Mouse (Mus musculus) splenic B cell, adult 2 months (primary cell): ENCODE data around the gene Slc22a22.

Experiments
- DNase-seq: peaks from one replicate; pipeline ENCODE4 v3.0.0-alpha.2; 2011; ENCODE audit warnings: low read depth, low spot score
- H3K27me3 ChIP-seq: 2 replicates; pipeline ENCODE4 v1.6.1; 2012; ENCODE audit warnings: mild to moderate bottlenecking, low read length, moderate library complexity, mixed read lengths; ENCODE audit not compliant: control insufficient read depth, poor library complexity, insufficient read depth, severe bottlenecking
- H3K36me3 ChIP-seq: 2 replicates; pipeline ENCODE4 v1.6.1; 2012; ENCODE audit warnings: mild to moderate bottlenecking, low read length, moderate library complexity, mixed read lengths; ENCODE audit not compliant: control insufficient read depth, poor library complexity, insufficient read depth, severe bottlenecking

Slc22a22 gene

DNA sequence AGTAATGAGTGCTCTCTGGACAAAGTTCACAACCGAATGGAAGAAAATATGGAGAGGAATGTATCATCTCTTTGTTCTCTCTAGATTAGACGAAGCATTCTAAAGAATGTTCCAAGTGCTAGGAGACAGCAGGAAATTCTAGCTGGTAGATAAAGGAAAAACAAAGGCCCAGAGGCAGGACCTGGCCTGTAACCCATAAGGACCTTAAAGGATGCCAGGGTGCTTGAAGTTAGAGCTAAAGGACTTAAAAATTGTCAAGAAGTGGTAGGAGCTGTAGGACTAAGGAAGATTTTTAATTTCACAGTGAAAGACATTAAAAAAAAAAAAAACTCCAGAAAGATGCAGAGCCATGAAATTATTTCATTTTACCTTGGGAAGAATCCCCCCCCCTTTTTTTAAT lies at the start of gene Slc22a22:
Gene Slc22a22 (minus strand): TSS at position 101 of the 400 bp plus-strand sequence.
- no peak for DNase-seq
- Histone ChIP-seq H3K36me3 (no peaks in the 10 kb centered on the region), H3K27me3 (no peaks in the 10 kb centered on the region)

DNA sequence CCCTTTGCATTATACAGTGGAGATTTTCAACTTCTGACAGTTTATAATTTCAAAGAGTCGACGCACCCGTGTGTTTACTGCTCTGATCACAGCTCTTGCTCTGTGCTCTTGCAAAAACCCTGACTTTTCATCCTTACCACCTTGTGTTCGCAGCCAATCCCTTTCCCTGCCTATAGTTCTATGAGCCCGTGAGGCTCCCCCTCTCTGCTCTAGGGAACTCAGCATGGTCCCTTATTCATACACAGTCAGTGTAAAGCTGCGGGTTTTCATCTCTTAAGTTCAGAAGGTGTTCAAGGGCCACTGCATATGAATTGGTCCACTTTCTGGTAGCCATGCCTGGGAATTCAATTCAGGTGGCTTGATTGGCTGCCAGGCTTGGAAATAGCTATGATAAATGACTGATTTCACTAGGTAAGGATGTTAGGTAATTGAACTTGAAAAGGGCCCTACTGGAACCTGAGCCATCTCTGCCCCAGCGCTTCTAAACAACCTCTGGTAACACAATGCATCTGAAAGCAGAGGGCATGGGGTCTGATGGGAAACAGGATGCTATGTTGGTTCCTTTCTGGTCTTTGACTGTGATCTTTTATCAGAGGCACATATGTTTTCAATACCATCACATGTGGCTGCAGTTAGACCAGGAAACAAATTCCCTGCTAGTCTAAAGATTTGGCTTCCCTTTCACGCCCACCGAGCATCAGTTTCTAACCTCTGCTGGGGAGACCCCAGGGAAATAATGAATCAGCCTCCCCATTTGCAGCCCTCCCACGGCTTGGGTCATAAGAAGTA lies 46.3 kb upstream of the Slc22a22 start:
- H3K27me3 ChIP-seq = no peaks in the 10 kb centered on the region
- DNase-seq = no peak
- H3K36me3 ChIP-seq = no peaks in the 10 kb centered on the region

DNA sequence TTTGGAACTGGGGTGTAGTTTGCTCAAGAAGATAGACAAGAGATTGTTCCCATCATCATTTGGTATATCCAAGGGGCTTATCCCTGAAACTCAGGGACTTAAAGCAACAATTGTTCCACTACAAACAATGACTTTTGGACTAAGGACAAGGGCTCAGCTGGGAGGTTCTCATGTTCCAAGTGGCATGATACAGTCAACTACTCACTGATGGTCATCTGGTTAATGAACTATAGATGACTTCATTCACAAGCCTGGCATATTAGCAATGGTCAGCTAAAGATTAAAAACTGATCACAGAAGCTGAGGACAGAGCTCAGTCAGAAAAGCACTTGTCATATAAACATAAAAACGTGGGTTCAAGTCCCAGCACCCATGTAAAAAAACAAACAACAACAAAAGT lies 44.7 kb upstream of the Slc22a22 start:
- Histone ChIP-seq H3K36me3 (no peaks in the 10 kb centered on the region), H3K27me3 (no peaks in the 10 kb centered on the region)
- no peak for DNase-seq

DNA sequence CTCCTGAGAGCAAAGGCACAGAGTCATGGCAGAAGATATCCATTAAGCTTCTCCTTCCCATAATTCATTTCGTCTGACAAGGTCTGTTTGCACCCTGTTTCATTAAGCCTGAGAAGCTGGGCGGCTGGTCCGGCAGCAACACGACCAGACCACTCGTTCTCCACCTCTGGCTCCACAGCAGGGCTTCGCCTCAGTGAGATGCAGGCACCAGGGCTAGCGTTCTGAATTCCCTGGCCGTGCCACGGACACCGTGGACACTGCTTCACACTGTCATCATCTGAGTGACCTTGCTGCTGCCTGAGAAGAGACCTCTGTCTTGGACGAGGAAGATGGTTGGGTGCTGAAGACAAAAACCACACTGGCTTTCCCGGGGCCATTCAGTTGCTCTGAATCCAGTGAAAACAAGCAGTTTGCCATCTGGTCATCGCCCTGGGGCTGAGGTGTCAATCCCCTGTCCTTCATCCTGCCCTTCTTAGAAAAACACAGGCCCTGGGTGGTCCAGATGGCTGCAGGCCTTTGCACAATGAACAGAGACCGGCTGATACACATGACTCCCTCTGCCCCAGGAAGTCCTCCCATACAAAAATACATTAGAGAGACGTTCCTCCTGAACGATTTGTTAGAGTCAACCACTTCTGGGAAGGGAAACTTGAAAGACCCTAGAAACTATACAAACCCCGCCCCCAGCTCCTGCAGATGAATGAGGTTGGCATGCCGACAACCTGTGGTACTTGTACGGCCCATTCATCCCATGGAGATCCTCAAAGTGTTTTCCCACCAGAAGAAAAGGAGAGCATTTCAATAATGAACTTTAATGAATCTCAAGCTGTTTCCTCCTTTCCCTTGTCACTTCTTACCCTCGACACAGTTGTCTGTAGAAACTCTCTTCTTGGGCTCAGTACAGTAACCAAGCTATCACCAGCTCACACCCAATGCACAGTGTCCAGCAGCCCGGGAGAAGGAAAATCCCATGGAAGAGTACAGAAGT lies 32.1 kb upstream of the Slc22a22 start:
- no peak for DNase-seq
- Histone ChIP-seq H3K36me3 (no peaks in the 10 kb centered on the region), H3K27me3 (no peaks in the 10 kb centered on the region; the same call in 1 of the 2 replicates)

DNA sequence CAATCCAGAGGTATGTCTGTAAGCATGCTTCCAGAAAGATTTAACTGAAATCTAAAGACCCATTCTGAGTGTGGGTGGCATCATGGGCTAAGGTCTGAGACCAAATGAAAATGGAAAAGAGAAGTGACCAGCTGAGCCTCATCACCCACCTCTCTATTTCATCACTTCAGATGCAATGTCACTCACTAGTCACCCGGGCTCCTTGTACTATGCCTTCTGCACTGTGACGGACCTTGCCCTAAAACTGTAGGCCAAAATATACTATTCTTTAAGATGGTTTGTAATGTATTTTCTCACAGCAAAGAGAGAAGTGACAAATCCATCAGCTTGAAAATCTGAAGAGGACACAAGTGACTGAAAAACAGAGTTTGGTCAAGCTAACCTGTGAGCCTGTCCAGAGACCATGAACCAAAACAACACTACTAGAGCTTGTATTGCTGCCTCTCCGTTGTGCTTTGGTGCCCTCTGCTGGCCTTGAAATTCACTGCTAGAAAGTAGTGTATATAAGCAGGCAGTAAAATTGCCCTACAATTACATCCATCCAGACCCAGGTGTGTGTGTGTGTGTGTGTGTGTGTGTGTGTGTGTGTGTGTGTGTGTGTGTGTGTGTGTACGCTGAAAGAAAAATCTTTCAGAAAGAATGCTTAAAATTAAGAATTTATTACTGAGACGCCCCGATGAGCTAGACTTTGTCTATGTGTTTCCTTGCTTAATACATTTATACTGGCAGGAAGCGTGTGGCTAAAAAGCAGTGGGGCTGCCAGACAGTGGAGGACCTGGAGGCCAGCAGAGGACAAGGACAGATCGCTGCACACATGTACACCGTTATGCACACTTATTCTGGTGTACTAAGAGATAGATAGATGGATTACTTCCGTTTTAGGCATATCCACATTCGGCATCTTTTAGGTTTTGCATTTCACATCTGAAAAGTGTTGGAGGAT lies 31.1 kb upstream of the Slc22a22 start:
- DNase-seq = peak; percentile 58
- no peaks in the 10 kb centered on the region for H3K36me3 ChIP-seq

DNA sequence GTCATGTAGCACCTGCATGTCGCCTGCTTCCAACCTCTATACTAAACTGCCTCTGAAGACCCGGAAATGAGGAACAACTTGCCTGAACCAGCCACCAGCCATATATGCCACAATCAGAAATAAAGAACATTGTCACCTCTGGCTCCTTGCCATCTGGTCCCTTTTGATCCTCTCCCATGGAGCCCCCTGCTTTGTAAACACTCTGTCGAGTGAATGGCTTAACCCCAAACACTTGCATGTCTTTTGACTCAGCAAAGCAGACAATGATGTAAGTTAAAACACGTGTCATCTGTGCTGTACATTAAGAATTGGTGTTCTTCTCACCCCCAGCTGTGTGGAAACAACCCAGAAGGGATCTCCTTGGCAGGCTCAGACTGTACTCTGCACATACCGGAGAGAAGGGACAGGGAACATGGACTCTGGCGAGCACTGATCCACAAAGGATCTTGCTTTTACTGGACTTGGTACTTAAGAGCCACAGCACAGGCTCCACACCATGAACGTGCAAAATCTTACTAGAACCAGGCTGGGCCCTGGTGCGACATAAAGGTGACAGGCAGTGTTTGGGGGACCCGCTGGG lies 26.8 kb upstream of the Slc22a22 start:
- DNase-seq = no peak
- H3K36me3 ChIP-seq = no peaks in the 10 kb centered on the region
- H3K27me3 ChIP-seq = no peaks in the 10 kb centered on the region; the same call in 1 of the 2 replicates

More for the DNA sequence above, 31.1 kb upstream of the Slc22a22 start:
- H3K27me3 ChIP-seq = no peaks in the 10 kb centered on the region; the same call in 1 of the 2 replicates

DNA sequence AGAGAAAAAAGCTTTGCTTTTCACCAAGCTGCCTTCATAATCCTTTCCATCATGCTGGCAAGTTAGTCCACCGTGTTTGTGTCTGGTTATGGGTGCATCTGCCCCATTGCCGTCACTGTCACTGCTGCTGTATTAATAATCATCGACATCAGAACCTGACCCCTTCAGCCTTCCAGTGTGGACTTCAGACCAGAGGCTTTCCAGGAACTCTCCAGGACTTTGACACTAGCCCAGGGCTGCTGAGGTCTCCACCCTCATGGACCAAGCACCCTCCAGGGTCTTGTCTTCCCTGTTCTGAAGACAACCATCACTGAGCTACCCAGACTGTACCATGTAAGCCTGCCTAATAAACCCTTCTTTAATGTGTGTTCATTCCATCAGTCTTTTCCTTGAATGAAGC lies 26.2 kb upstream of the Slc22a22 start:
- no peaks in the 10 kb centered on the region; the same call in 1 of the 2 replicates for H3K27me3 ChIP-seq
- no peak for DNase-seq
- H3K36me3 ChIP-seq = no peaks in the 10 kb centered on the region

DNA sequence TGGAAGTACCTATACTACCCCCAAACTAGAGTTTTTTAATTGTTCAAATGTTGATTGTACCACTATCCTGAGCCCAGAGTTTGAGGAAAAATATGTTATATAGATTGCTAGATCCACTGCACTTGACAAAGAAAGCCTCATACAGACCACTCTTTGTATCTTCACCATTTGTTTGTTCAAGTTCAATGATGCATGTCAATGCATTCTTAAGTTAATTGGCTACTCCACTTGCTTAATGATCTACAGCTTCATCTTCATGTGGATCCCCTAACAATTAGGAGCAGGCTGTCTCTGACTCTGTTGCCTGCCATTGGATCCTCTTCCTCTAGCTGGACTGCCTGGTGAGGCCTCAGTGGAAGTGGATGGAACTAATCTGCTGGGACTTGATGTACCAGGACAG lies 24.1 kb upstream of the Slc22a22 start:
- DNase-seq = no peak
- no peaks in the 10 kb centered on the region for H3K36me3 ChIP-seq
- H3K27me3 ChIP-seq = no peaks in the 10 kb centered on the region

DNA sequence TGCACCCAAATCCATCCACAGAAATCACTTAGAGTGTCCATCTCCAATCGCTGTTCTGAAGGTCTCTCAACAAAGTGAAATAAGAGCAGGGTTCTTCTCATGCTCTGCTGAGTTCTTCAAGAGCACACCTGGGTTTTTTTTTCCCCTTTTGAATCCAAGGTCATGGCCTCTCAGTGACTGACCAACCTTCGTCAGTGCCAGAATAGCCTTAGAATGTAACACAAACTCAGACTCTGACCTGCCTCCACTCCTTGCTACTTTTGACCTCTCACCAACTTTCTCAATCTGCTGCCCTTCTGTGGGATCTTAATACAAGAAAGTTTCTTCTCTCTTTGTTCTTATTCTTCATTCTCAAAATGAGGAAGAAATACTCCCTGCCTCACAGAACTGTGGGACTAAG lies 18.7 kb upstream of the Slc22a22 start:
- DNase-seq = no peak
- Histone ChIP-seq H3K36me3 (no peaks in the 10 kb centered on the region), H3K27me3 (no peaks in the 10 kb centered on the region)

DNA sequence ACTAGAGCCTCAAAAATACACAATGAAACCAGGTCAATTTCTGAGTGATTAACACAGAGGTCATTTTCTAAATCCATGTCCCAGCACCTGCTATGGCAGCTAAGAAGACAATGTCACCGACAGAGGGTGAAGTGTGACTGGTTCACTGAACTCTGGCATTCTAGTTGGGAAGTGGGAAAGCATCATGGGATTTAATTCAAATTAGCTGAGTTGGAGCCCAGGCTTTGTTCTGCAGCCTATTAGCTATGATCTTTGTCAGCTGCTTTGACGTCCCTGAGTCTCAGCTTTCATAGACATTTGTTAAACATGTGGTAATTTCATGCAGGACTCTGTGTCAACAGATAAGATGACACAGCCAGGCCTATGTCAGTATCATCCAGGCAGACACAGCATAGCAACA lies 5.1 kb upstream of the Slc22a22 start:
- Histone ChIP-seq H3K27me3 (no peaks in the 10 kb centered on the region), H3K36me3 (no peaks in the 10 kb centered on the region)
- no peak for DNase-seq

DNA sequence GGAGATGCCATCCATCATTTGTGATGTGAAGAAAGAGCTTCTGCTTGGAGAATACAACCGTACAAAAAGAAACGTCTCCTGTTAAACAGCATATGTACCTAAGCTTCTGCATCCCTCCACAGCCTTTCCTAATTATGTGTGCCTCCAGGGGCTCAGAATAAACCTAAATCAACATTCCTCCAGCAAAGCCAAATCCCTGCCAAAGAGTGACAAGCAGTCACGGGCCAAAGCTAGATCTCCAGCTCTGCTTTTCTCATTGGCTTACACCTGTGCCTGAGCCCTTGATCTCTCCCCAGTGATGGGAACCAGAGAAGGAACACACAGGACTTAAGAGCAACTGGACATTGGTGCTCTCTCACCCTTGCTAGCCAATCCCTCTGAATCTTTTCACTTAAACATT lies 5.8 kb downstream of the Slc22a22 start:
- H3K36me3 ChIP-seq = no peaks in the 10 kb centered on the region
- no peaks in the 10 kb centered on the region for H3K27me3 ChIP-seq
- no peak for DNase-seq

DNA sequence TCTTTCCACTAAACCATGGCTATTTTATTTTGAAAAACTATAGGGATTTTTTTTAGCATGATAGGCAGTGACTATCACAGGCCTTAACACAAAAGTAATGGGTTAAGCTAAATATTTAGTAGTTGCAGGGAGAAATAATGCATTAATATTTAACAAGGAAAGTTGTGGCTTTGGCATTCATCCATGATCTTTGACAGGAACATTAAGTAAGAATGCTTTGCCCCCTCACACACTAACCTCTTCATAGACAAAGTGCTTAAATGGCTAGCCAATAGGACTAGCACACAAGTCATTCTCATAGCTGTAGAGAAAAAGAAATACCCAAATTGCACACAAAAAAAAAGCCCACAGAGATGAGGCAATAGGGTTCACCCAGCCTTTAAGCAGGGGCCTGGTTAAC lies 11.4 kb downstream of the Slc22a22 start:
- Histone ChIP-seq H3K36me3 (no peaks in the 10 kb centered on the region), H3K27me3 (no peaks in the 10 kb centered on the region)
- no peak for DNase-seq

DNA sequence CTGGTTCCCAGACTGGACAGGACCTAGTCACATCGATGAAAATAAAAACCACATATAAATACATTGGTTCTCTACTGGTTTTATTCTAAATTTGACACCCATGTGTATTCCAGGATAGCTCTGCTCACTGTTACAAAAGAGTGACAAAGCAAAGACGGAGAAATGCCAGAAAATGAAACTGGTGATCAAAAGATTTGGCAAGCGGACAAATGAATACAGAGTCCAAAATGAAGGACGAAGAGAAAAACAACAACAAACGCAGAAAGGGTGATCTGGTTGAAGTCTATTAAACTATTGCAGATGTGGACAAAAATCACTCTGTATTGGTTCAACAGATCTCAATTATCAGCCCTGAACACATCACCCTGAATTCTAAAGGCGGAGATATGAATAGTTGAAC lies 12.4 kb downstream of the Slc22a22 start:
- DNase-seq = no peak
- Histone ChIP-seq H3K27me3 (no peaks in the 10 kb centered on the region), H3K36me3 (no peaks in the 10 kb centered on the region)

DNA sequence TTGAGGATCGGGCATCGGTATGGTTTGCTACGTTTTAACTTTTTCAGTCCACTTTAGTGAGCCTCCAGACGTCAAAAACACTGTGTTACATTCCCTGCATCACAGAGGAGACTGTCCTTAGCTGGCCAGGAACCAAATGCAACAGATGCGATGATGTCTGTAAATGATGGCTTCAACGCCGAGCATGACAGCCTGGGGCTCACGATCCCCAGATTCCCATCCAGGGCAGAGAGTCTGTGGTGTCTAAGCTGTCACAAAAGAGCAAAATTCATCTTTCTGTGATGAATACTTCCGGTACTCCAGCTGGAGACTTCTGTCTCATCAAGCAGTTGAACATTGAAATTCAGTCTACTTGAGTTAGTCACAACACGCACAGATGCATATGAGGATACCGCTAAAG lies 13.4 kb downstream of the Slc22a22 start:
- DNase-seq = no peak
- H3K27me3 ChIP-seq = no peaks in the 10 kb centered on the region

More for the DNA sequence above, 13.4 kb downstream of the Slc22a22 start:
- no peaks in the 10 kb centered on the region for H3K36me3 ChIP-seq
